Mouse (Mus musculus): ENCODE measurements around the gene Tsku.

Tsku gene

DNA sequence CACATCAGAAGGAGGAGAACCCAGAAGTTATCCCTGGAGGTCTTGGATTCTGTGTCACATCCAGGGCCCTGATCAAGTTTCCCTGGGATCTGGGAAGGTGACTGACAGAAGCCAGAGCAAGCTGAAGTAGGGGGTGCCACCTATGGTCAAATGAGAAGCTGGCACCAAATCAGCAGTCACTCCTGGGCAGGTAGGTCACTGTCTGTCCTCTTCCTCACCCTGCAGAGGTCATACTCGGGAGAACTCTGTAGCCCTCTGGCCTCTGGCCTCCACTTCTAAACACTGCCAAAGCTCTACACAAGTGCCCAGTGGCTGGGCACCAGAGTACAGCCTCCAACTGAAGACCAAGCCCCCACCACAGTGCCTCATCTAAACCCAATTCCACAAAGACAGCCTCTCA, 3.1 kb downstream of the Tsku start:
- no peak for DNase-seq

GRCm38 (mm10) chr7:98357324-98357723, 3.8 kb downstream of the Tsku start:
- DNase-seq: no peak

GRCm38 (mm10) chr7:98354921-98355310, 6.2 kb downstream of the Tsku start:
- DNase-seq: no peak

- DNase-seq: no peak
Measured at GRCm38 (mm10) chr7:98354160-98354920, 6.8 kb downstream of the Tsku start.

DNA sequence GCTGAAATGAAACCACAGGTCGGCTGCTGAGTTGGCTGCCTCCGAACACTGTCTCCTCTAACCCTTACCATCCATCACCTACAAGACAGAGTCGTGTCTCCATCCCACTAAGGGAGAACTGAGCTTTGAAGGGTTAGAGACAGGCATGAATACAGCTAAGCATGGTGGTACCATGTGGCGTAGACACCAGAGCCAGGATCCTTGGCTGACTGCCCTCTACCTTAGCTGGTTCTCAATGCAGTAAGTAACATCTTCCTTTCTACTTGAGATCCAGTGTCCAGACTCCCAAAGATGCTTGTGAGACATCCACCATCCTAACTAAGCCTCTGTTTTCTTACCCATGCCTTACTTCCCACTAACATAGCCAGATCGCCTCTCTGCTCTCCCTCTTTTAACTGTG, 7.5 kb downstream of the Tsku start:
- DNase-seq: no peak

DNA sequence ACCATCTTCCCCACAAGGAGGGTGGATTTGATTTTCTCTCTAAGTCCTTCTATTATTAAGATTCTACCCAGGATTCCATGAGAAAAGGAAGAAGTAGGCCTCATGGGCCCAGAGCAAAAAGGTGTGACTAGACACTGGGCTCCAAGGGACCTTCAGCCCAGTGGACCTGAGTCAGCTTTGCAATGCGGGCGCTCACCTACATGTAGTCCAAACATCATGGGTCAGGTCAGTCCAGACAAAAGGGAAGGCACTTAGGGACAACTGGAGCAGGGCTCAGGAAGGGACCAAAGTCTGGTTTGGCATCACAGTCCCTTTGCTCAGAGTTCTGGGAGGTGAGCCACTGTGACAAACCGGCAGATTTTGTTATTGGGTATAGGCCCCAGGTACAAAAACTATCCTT, 9.6 kb downstream of the Tsku start:
- DNase-seq: no peak

GRCm38 (mm10) chr7:98349821-98350220, 11.3 kb downstream of the Tsku start:
- DNase-seq: no peak

- peak; percentile 67 for DNase-seq
Measured at GRCm38 (mm10) chr7:98349096-98349495, 12.0 kb downstream of the Tsku start.

- peak; percentile 46 for DNase-seq
Measured at GRCm38 (mm10) chr7:98348043-98348442, 13.1 kb downstream of the Tsku start.

DNA sequence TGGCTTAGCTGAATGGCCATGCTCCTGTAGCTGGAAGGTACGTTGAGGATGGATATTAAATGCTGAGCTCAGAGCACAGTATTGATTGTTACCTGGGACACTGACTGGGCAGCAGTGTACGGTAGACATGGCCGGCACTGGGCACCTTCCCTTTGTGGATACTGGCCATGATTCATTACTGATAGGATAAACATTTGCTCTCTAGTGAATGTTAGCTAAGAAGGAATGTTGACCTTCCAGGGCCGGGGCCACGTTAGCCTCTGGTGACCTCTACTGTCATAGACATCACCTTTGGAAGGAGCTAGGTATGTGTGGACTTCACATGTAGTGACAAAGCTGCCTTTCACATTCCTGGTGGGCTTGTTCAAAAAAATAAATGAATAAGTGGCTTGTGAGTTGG, 13.7 kb downstream of the Tsku start:
- DNase-seq: no peak

DNA sequence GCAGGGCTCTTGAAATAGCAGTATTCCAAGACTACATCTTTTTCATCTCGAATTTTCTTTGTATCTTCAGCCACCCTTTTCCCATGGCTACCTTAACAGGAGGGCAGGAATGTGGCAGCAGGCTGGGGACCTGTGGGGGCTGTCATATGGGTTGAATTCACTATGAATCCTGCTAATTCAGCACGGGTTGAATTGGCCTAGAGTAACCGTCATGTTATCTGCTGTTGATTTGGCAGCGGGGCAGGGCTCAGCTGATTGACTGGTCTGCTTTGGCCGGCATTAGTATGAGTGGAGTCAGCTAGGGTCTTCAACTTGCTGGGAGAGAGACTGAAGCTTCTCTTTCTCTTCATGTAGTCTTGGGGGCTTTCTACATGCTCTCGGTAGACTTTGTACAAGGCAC, 16.1 kb downstream of the Tsku start:
- no peak for DNase-seq

DNA sequence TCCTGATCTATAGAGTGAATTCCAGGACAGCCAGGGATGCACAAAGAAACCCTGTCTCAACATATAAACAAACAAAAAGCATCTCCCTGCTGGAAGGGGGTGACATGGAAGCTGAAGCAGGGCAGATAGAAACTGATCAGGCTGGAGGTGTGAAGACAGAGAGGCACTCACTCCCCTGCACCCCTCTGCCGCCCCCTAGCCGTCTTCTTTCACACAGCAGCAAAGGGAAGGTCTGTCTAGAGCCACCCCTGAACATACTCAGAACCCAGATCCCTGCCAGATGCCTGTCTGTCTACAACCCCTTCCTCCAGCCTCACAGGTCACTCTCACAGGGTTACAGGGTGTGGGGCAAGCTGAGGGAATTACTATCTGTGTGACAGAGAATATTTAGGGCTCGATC, 16.8 kb downstream of the Tsku start:
- DNase-seq: no peak

DNA sequence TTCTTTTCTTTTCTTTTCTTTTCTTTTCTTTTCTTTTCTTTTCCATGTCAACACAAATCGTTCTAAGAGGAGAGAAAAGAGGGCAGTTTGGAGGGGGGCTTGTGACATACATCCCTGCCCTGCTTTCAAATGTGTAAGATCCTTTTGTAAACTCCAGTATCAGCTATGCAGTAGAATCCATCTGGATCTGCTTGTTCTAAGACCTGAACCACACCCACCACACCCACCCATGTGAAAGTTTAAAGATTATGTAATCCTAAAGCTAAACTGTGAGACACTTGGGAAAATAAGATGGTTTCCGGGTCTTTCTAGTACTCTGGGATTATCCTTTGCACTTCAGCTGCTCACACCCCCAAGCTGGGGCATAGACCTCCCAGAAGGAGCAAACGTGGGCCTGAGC, 18.9 kb downstream of the Tsku start:
- DNase-seq: no peak

GRCm38 (mm10) chr7:98341475-98341874, 19.7 kb downstream of the Tsku start:
- peak; percentile 58 for DNase-seq

DNA sequence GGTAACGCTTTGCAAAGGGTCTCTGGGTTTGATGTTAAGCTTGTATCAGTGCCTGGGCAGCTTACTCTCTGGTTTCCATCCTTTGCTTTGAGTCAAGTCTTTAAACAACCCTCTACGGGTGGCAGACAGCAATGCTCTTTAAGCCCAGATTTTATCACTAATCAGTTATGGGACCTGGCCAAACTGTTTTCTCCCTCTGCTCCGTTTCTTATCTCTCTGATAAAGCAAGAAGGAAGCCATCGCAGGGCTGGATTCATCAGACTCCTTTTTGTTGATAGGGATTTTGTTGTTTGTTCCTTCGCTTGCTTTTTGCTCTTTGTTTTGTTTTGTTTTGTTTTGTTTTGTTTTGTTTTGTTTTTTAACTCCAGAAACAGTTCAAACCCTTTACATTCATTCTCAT, 20.8 kb downstream of the Tsku start:
- DNase-seq: no peak

GRCm38 (mm10) chr7:98333987-98334386, 27.1 kb downstream of the Tsku start:
- DNase-seq: no peak

- no peak for DNase-seq
Measured at GRCm38 (mm10) chr7:98333507-98333906, 27.6 kb downstream of the Tsku start.

DNA sequence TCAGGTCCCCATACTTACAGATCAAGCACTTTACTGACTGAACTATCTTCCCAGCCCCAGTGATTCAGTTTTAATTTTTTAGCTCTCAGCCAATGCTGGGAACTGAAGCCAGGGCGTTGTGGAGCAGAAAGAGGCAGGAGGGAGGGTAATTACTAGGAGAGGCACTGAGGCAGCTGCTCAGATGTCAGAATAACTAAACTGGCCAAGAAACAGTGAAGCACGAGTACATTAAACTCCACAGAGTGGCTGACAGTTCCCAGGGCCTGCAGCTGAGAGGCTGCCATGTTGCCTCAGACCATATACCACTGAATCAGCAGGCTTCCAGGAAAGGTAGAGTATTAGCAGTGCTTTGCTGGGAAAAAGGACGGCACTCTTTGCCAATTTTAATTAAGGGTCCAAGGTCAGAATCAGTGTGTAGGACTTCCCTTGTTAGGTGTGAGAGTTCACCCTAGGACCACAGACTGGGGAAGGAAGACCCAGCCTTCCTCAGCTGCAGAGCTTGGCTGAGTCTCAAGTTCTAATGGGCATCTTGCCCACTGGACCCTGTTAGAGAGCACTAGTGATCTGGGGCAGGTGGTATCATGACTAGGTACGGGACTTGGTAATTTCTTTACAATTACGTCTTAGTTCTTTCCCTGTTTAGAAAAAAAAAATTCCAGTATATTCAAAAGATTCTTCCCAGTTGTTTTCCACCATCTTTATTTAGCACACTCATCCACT, 28.3 kb downstream of the Tsku start:
- no peak for DNase-seq

- DNase-seq: no peak
Measured at GRCm38 (mm10) chr7:98331932-98332331, 29.2 kb downstream of the Tsku start.

- no peak for DNase-seq
Measured at GRCm38 (mm10) chr7:98330375-98331002, 30.6 kb downstream of the Tsku start.

GRCm38 (mm10) chr7:98329651-98330374, 31.3 kb downstream of the Tsku start:
- no peak for DNase-seq

DNA sequence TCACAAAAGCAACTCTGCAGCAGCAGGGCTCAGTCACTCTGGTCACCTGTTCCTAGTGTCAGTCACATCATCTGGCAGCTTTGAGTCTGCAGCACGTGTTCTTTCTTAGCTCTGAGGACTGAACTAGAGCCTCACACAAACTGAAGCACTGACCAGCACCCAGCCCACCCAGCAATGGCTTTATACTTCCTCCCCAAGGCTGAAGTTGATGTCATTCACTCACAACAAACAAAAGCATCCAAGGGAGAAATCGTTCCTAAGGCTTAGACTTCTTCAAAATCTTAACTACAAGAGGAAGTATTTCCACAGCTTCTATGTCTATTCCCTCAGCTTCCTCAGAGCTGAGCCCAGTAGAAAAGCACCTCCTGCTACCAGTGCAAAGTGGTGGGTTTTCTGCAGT, 32.8 kb downstream of the Tsku start:
- DNase-seq: no peak

- no peak for DNase-seq
Measured at GRCm38 (mm10) chr7:98326051-98326450, 35.1 kb downstream of the Tsku start.
